13 mouse cellular contexts compared by ENCODE assay signal in genomic region chr8:122691018-122691417, GRCm38 (mm10). TPM values are rescaled to one million over a fixed set of nuclear protein-coding genes. Genes with fewer than 3 reads are reported as not detected.
A peak's percentile ranks its signal among the peaks of the same experiment; 100 is the strongest.
DNase-seq lines count a peak whose midpoint lies in the region; ATAC-seq and TF ChIP-seq lines count a peak whose summit lies in the region.
"Had no signal": no experiment of that assay in that cellular context is flagged by ENCODE, and none has a peak within 500 bp of the region (broad histone marks: within the 10 kb centered on the region; RNA-seq: fewer than 3 reads in every experiment).

No protein-coding gene starts in this region.

- no peaks in the 10 kb centered on the region for H3K9me3 ChIP-seq in neural tube, embryonic 13.5 days
- H3K9me3 ChIP-seq: embryonic facial prominence, embryonic 13.5 days; hindbrain, embryonic 15.5 days; lung, embryonic 15.5 days; midbrain, embryonic 13.5 days had no signal

- H3K27me3 ChIP-seq in neural tube, embryonic 13.5 days, result no peaks in the 10 kb centered on the region
- H3K27me3 ChIP-seq: hindbrain, embryonic 15.5 days had no signal

- TF ChIP-seq CTCF in gastrocnemius, adult 2 months (IDR thresholded peaks at IDR 0.05), result no peak

- DNase-seq in gastrocnemius, adult 2 months, result peak; percentile 53
- DNase-seq in gastrocnemius, postnatal 36 days, result no peak
- DNase-seq in neural tube, embryonic 10.5 days (ENCODE audit: extremely low spot score, low spot score), result no peak
- peak; percentile 22 for DNase-seq in NIH3T3 (ENCODE audit: low read depth)
- peak; percentile 58 to 60 for DNase-seq in heart, postnatal 36 days
- DNase-seq in left cerebral cortex, adult 11 months (ENCODE audit: low spot score), result no peak
- DNase-seq: kidney, postnatal 14 days had no signal

- no peak overlapping the region for H3K9ac ChIP-seq in neural tube, embryonic 13.5 days
- H3K9ac ChIP-seq: embryonic facial prominence, embryonic 13.5 days; hindbrain, embryonic 15.5 days; lung, embryonic 15.5 days; midbrain, embryonic 13.5 days had no signal

- no peak overlapping the region for H3K4me2 ChIP-seq in neural tube, embryonic 13.5 days
- H3K4me2 ChIP-seq: embryonic facial prominence, embryonic 13.5 days; hindbrain, embryonic 15.5 days; lung, embryonic 15.5 days; midbrain, embryonic 13.5 days had no signal

- H3K4me1 ChIP-seq in neural tube, embryonic 13.5 days (replicated peaks), result peaks cover 13% of the 10 kb centered on the region
- H3K4me1 ChIP-seq: embryonic facial prominence, embryonic 13.5 days; hindbrain, embryonic 15.5 days; lung, embryonic 15.5 days had no signal

- no peaks in the 10 kb centered on the region for H3K36me3 ChIP-seq in neural tube, embryonic 13.5 days
- H3K36me3 ChIP-seq: embryonic facial prominence, embryonic 13.5 days; hindbrain, embryonic 15.5 days; lung, embryonic 15.5 days; midbrain, embryonic 13.5 days had no signal

- no peak overlapping the region for H3K4me3 ChIP-seq in gastrocnemius, adult 2 months
- H3K4me3 ChIP-seq in neural tube, embryonic 13.5 days, result no peak overlapping the region
- H3K4me3 ChIP-seq: embryonic facial prominence, embryonic 13.5 days; hindbrain, embryonic 15.5 days; lung, embryonic 15.5 days; midbrain, embryonic 13.5 days had no signal

- intact Hi-C loops in gastrocnemius, adult 2 months (cut with DNase I), result no loop called here
- intact Hi-C loops in gastrocnemius, postnatal 36 days (cut with DNase I), result no loop called here
- intact Hi-C loops in heart, postnatal 36 days (cut with DNase I), result no loop called here

- H3K27ac ChIP-seq in gastrocnemius, adult 2 months, result no peak overlapping the region
- 0 out of 2 replicates have a peak overlapping the region, but pooled peaks have one; percentile 0 for H3K27ac ChIP-seq in neural tube, embryonic 13.5 days (replicated peaks)
- H3K27ac ChIP-seq: embryonic facial prominence, embryonic 13.5 days; hindbrain, embryonic 15.5 days; lung, embryonic 15.5 days; midbrain, embryonic 13.5 days had no signal

- 51% methylated on average over 6 of the region's 6 CpGs for WGBS in neural tube, embryonic 13.5 days

- ATAC-seq in neural tube, embryonic 13.5 days (ENCODE audit: low read depth), result peak; percentile 29; the same call in 1 of the 2 replicates
- ATAC-seq: CD4-positive, CD25-positive, alpha-beta regulatory T cell, adult 4 months; midbrain, embryonic 13.5 days had no signal

RNA-seq across cellular contexts. Expression of gene Cbfa2t3, which starts 7.9 kb away (rescaled TPM):
- total RNA-seq in gastrocnemius, adult 2 months (2021), result 10 to 100 TPM; 18.8 to 23.4 TPM
- total RNA-seq in gastrocnemius, postnatal 36 days (2021), result 10 to 100 TPM; 17.0 to 18.7 TPM
- polyA plus RNA-seq in neural tube, embryonic 13.5 days (2015; fragmentation: Nextera tagmentation; extraction: Ambion mirVana), result 21.2 and 22.2 TPM in 2 replicates
- total RNA-seq in heart, postnatal 36 days (2021), result 10 to 100 TPM; 19.7 to 23.0 TPM

Comparison
In these comparisons a context has a peak if more than half of its experiments do, and no peak if none do; other contexts are left out.
1. DNase-seq: peak in gastrocnemius, adult 2 months (single experiment), NIH3T3 (single experiment) and heart, postnatal 36 days (2 of 2); none in gastrocnemius, postnatal 36 days (0 of 2), neural tube, embryonic 10.5 days (single experiment) and left cerebral cortex, adult 11 months (single experiment).